Comparison of ENCODE assay signal across 7 mouse cellular contexts in genomic region chr5:130384222-130384912, GRCm38 (mm10). TPM values are rescaled to one million over a fixed set of nuclear protein-coding genes. Genes with fewer than 3 reads are reported as not detected.
A peak's percentile ranks its signal among the peaks of the same experiment; 100 is the strongest.
DNase-seq lines count a peak whose midpoint lies in the region; ATAC-seq lines count a peak whose summit lies in the region.

Gene A330070K13Rik (minus strand): TSS chr5:130384631.

- H3K27me3 ChIP-seq in embryonic facial prominence, embryonic 15.5 days, result no peaks in the 10 kb centered on the region

- no peaks in the 10 kb centered on the region for H3K36me3 ChIP-seq in embryonic facial prominence, embryonic 15.5 days

- no peaks in the 10 kb centered on the region for H3K4me1 ChIP-seq in embryonic facial prominence, embryonic 15.5 days

- ATAC-seq in embryonic facial prominence, embryonic 15.5 days (ENCODE audit: insufficient number of reproducible peaks, low FRiP score, low TSS enrichment, low read depth), result no peak

- intact Hi-C loops in gastrocnemius, postnatal 36 days (cut with DNase I), result no loop called here

- 6% methylated on average over 13 of the region's 13 CpGs for WGBS in embryonic facial prominence, embryonic 15.5 days

- peak; percentile 12 to 16 for DNase-seq in layer of hippocampus, adult 18-20 months (ENCODE audit: low spot score in 2 of 2)
- no peak for DNase-seq in layer of hippocampus, adult 9-11 months
- DNase-seq in layer of hippocampus, postnatal 25 days (ENCODE audit: extremely low spot score in 1 of 2, low spot score in 1 of 2), result peak; percentile 22 to 23
- DNase-seq in retina, embryonic 14.5 days (ENCODE audit: low spot score), result peak; percentile 41
- DNase-seq in gastrocnemius, postnatal 36 days, result no peak
- DNase-seq in urinary bladder, postnatal 14 days (ENCODE audit: low spot score), result no peak

- H3K27ac ChIP-seq in embryonic facial prominence, embryonic 15.5 days (replicated peaks), result no peak within 1 kb of the TSS

- H3K4me2 ChIP-seq in embryonic facial prominence, embryonic 15.5 days (replicated peaks), result peak within 1 kb of the TSS; percentile 19; the same call in 1 of the 2 replicates

- H3K9me3 ChIP-seq in embryonic facial prominence, embryonic 15.5 days (replicated peaks), result no peaks in the 10 kb centered on the region

- no peak within 1 kb of the TSS for H3K4me3 ChIP-seq in embryonic facial prominence, embryonic 15.5 days (replicated peaks)

- H3K9ac ChIP-seq in embryonic facial prominence, embryonic 15.5 days, result no peak within 1 kb of the TSS

RNA-seq across cellular contexts. Expression of gene A330070K13Rik, which starts in this region (rescaled TPM):
- 1 to 10 TPM; 1.4 to 3.8 TPM for total RNA-seq in layer of hippocampus, adult 18-20 months (2021)
- not detected in 2 replicates for polyA plus RNA-seq in embryonic facial prominence, embryonic 15.5 days (2015; fragmentation: Nextera tagmentation; extraction: Ambion mirVana)
- 1 to 10 TPM; 2.2 to 5.3 TPM for total RNA-seq in layer of hippocampus, postnatal 25 days (2021)
- not detected for total RNA-seq in gastrocnemius, postnatal 36 days (2021)

Comparison
In these comparisons a context has a peak if more than half of its experiments do, and no peak if none do; other contexts are left out.
1. DNase-seq: peak in layer of hippocampus, adult 18-20 months (2 of 2), layer of hippocampus, postnatal 25 days (2 of 2) and retina, embryonic 14.5 days (single experiment); none in layer of hippocampus, adult 9-11 months (single experiment), gastrocnemius, postnatal 36 days (0 of 2) and urinary bladder, postnatal 14 days (single experiment).